Mouse (Mus musculus) limb, embryonic 14.5 days (tissue): Measurements from ENCODE around the gene Kdelr1. TPM values are rescaled to one million over a fixed set of nuclear protein-coding genes. Genes with fewer than 3 reads are reported as not detected.

Source experiments
- ATAC-seq: fragments of 200-750 bp; cut with Nextera tagmentation; 2 replicates; pipeline ENCODE4 v1.8.0; 2017; ENCODE audit warnings: low read depth, moderate number of reproducible peaks, moderate TSS enrichment; ENCODE audit not compliant: low FRiP score
- DNase-seq: peaks from one replicate; pipeline ENCODE4 v3.0.0-alpha.2; 2015; ENCODE audit warnings: low spot score
- H3K27ac ChIP-seq: fragments of 300-500 bp; sonication (generic); replicated peaks from 2 replicates; pipeline ENCODE4 v1.5.1; 2014; ENCODE audit warnings: low read depth, mild to moderate bottlenecking, low read length, moderate library complexity, mixed read lengths
- H3K27me3 ChIP-seq: fragments of 300-500 bp; sonication (generic); 2 replicates; pipeline ENCODE4 v1.6.1; 2014; ENCODE audit warnings: low read length, mixed read lengths; ENCODE audit not compliant: control insufficient read depth, insufficient read depth
- H3K36me3 ChIP-seq: fragments of 300-500 bp; sonication (generic); 2 replicates; pipeline ENCODE4 v1.6.1; 2014; ENCODE audit warnings: mild to moderate bottlenecking, low read length, moderate library complexity, mixed read lengths; ENCODE audit not compliant: control insufficient read depth, insufficient read depth
- H3K4me1 ChIP-seq: fragments of 300-500 bp; sonication (generic); 2 replicates; pipeline ENCODE4 v1.6.1; 2014; ENCODE audit warnings: antibody characterized with exemption, low read length, mixed read lengths; ENCODE audit not compliant: control insufficient read depth, insufficient read depth
- H3K4me2 ChIP-seq: fragments of 300-500 bp; sonication (generic); replicated peaks from 2 replicates; pipeline ENCODE4 v1.6.1; 2014; ENCODE audit warnings: low read depth, mild to moderate bottlenecking, low read length, moderate library complexity; ENCODE audit not compliant: severe bottlenecking
- H3K4me3 ChIP-seq: fragments of 300-500 bp; sonication (generic); replicated peaks from 2 replicates; pipeline ENCODE4 v1.5.1; 2014; ENCODE audit warnings: low read length
- H3K9ac ChIP-seq: fragments of 300-500 bp; sonication (generic); 2 replicates; pipeline ENCODE4 v1.6.1; 2014; ENCODE audit warnings: mild to moderate bottlenecking, low read depth, low read length, moderate library complexity; ENCODE audit not compliant: severe bottlenecking
- H3K9me3 ChIP-seq: fragments of 300-500 bp; sonication (generic); 2 replicates; pipeline ENCODE4 v1.6.1; 2016; ENCODE audit warnings: low read length; ENCODE audit not compliant: control insufficient read depth
- POLR2A ChIP-seq: fragments of 200-500 bp; IDR thresholded peaks from 2 replicates; pipeline ENCODE4 v1.8.0; 2012; ENCODE audit warnings: inconsistent platforms, mild to moderate bottlenecking, moderate library complexity, borderline replicate concordance; ENCODE audit not compliant: insufficient read depth, insufficient read length; ENCODE audit errors: extremely low read depth
- WGBS: fragments of 180-500 bp; shearing (Covaris S2); extraction: QIAGEN DNeasy Blood & Tissue Kit; methylation state at CpG from one replicate; pipeline ENCODE4 v1.1.7; 2014; 5-methylcytosine and 5-hydroxymethylcytosine counted together
- polyA plus RNA-seq, 2 experiments: library from polyadenylated mRNA; depleted of rRNA in 1 of 2; stranded (reverse) in 1 of 2; unstranded in 1 of 2; fragments of >200 nt; fragmentation: Nextera tagmentation in 1 of 2; extraction: Ambion mirVana in 1 of 2; gene quantifications; 2 replicates each; pipeline versions ENCODE4 v1.2.1 to v1.2.3; 2012 to 2014

The Kdelr1 gene
- polyA plus RNA-seq, 2 experiments: 163 to 374 TPM

- ATAC-seq (no peak), DNase-seq (no peak)
- WGBS: 18% methylated on average over 29 of the region's 30 CpGs
- peaks cover 20% of the 10 kb centered on the region for H3K36me3 ChIP-seq
- H3K9ac ChIP-seq: 0 out of 2 replicates have a peak overlapping the region, but pooled peaks have one; percentile 43
- no peak overlapping the region for H3K27ac ChIP-seq
- H3K4me2 ChIP-seq: peak overlapping the region; percentile 56
- H3K27me3 ChIP-seq: peaks cover 46% of the 10 kb centered on the region
- no peak for TF ChIP-seq POLR2A
- H3K4me3 ChIP-seq: peak overlapping the region; percentile 44
- H3K4me1 ChIP-seq: 0 out of 2 replicates have a peak, but pooled peaks cover 5% of the 10 kb centered on the region
- no peaks in the 10 kb centered on the region for H3K9me3 ChIP-seq
Observed at GRCm38 (mm10) chr7:45832428-45832827, 40.1 kb upstream of the Kdelr1 start.

GRCm38 (mm10) chr7:45833148-45833790 lies 39.3 kb upstream of the Kdelr1 start:
- TF ChIP-seq POLR2A: no peak
- peaks cover 46% of the 10 kb centered on the region for H3K27me3 ChIP-seq
- 0 out of 2 replicates have a peak, but pooled peaks cover 5% of the 10 kb centered on the region for H3K4me1 ChIP-seq
- H3K9me3 ChIP-seq: no peaks in the 10 kb centered on the region
- peaks cover 13% of the 10 kb centered on the region for H3K36me3 ChIP-seq
- peak overlapping the region; percentile 44 for H3K4me3 ChIP-seq
- peak overlapping the region; percentile 56 for H3K4me2 ChIP-seq
- 0% methylated on average over 44 of the region's 86 CpGs for WGBS
- DNase-seq: no peak
- no peak for ATAC-seq
- peak overlapping the region; percentile 43 for H3K9ac ChIP-seq
- no peak overlapping the region for H3K27ac ChIP-seq

GRCm38 (mm10) chr7:45833924-45834323 lies 38.6 kb upstream of the Kdelr1 start:
- no peak for DNase-seq
- Histone ChIP-seq H3K4me2 (peak overlapping the region; percentile 56), H3K9ac (peak overlapping the region; percentile 43), H3K36me3 (peaks cover 7% of the 10 kb centered on the region), H3K9me3 (no peaks in the 10 kb centered on the region), H3K4me1 (0 out of 2 replicates have a peak, but pooled peaks cover 5% of the 10 kb centered on the region), H3K4me3 (peak overlapping the region; percentile 44), H3K27ac (no peak overlapping the region), H3K27me3 (peaks cover 46% of the 10 kb centered on the region)
- 5% methylated on average over 13 of the region's 31 CpGs for WGBS
- no peak for ATAC-seq
- no peak for TF ChIP-seq POLR2A

- Histone ChIP-seq H3K27ac (no peak overlapping the region), H3K9me3 (no peaks in the 10 kb centered on the region), H3K4me1 (no peaks in the 10 kb centered on the region), H3K4me2 (no peak overlapping the region), H3K27me3 (no peaks in the 10 kb centered on the region), H3K36me3 (no peaks in the 10 kb centered on the region), H3K4me3 (no peak overlapping the region), H3K9ac (no peak overlapping the region)
- ATAC-seq (no peak), DNase-seq (no peak)
- 84% methylated on average over 10 of the region's 10 CpGs for WGBS
- TF ChIP-seq POLR2A: no peak
Observed at GRCm38 (mm10) chr7:45842950-45843744, 29.4 kb upstream of the Kdelr1 start.

GRCm38 (mm10) chr7:45848447-45849027 lies 24.0 kb upstream of the Kdelr1 start:
- Histone ChIP-seq H3K4me2 (0 out of 2 replicates have a peak overlapping the region, but pooled peaks have one; percentile 3), H3K4me1 (no peaks in the 10 kb centered on the region; the same call in 1 of the 2 replicates), H3K36me3 (no peaks in the 10 kb centered on the region), H3K9ac (peak overlapping the region; percentile 41; the same call in 1 of the 2 replicates), H3K27me3 (no peaks in the 10 kb centered on the region), H3K4me3 (no peak overlapping the region), H3K27ac (no peak overlapping the region), H3K9me3 (no peaks in the 10 kb centered on the region)
- ATAC-seq: no peak
- no peak for DNase-seq
- TF ChIP-seq POLR2A: no peak
- 11% methylated on average over 6 of the region's 6 CpGs for WGBS
